Mouse (Mus musculus) leukemia stem cell, adult 10-12 weeks (primary cell): ENCODE data around the gene Cyba. TPM values are rescaled to one million over a fixed set of nuclear protein-coding genes. Genes with fewer than 3 reads are reported as not detected.

Experiments
- polyA plus RNA-seq: library from polyadenylated mRNA; stranded (reverse); fragments of >175 nt; gene quantifications from 2 replicates; pipeline ENCODE4 v1.2.3, GENCODE M21; 2012; ENCODE audit warnings: low replicate concordance

The Cyba gene
- 241 and 437 TPM in 2 replicates for polyA plus RNA-seq

GRCm38 (mm10) chr8:122432443-122433268 lies at the start of gene Cyba:
Gene Cyba (minus strand): TSS chr8:122432930.

GRCm38 (mm10) chr8:122475580-122476320 lies 43.0 kb upstream of the Cyba start, which contains the start of the genes Rnf166 and Ctu2:
Gene Rnf166 (minus strand): TSS chr8:122476064.
Gene Ctu2 (plus strand): TSS chr8:122476143.

GRCm38 (mm10) chr8:122460524-122461472 lies 28.1 kb upstream of the Cyba start, which contains the start of gene Snai3:
Gene Snai3 (minus strand): TSS chr8:122460733.

GRCm38 (mm10) chr8:122443262-122444006 lies 10.7 kb upstream of the Cyba start, which contains the start of gene Mvd:
Gene Mvd (minus strand): TSS chr8:122443422.

GRCm38 (mm10) chr8:122421376-122422070 lies 11.2 kb downstream of the Cyba start, which contains the start of gene Il17c:
Gene Il17c (plus strand): TSS chr8:122422020.

GRCm38 (mm10) chr8:122376365-122377231 lies 56.1 kb downstream of the Cyba start, which contains the start of gene Zc3h18:
Gene Zc3h18 (plus strand): TSS chr8:122376609.

Other genes starting within 250 kb of the Cyba start
- gene Zfpm1, start 150.8 kb downstream of the Cyba start, polyA plus RNA-seq, result 1,742 and 2,184 TPM in 2 replicates
- not detected in 2 replicates for gene Trhr2, start 72.2 kb downstream of the Cyba start, polyA plus RNA-seq
- gene Zc3h18, start 56.3 kb downstream of the Cyba start, polyA plus RNA-seq, result 91.5 and 120 TPM in 2 replicates
- 0.27 TPM in 1 of 2 replicates, not detected in the other for gene Il17c, start 10.9 kb downstream of the Cyba start, polyA plus RNA-seq
- 7.4 and 8.7 TPM in 2 replicates for gene Mvd, start 10.5 kb upstream of the Cyba start, polyA plus RNA-seq
- gene Snai3, start 27.8 kb upstream of the Cyba start, polyA plus RNA-seq, result 0.42 and 0.59 TPM in 2 replicates
- gene Rnf166, start 43.1 kb upstream of the Cyba start, polyA plus RNA-seq, result 16.7 and 27.1 TPM in 2 replicates
- gene Ctu2, start 43.2 kb upstream of the Cyba start, polyA plus RNA-seq, result 35.6 and 52.9 TPM in 2 replicates
- gene Piezo1, start 118.4 kb upstream of the Cyba start, polyA plus RNA-seq, result 144 and 175 TPM in 2 replicates
- 618 and 659 TPM in 2 replicates for gene Cdt1, start 135.1 kb upstream of the Cyba start, polyA plus RNA-seq
- gene Aprt, start 144.0 kb upstream of the Cyba start, polyA plus RNA-seq, result 73.2 and 246 TPM in 2 replicates
- 2.4 and 8.2 TPM in 2 replicates for gene Galns, start 178.5 kb upstream of the Cyba start, polyA plus RNA-seq
- gene Trappc2l, start 178.7 kb upstream of the Cyba start, polyA plus RNA-seq, result 1.6 TPM in 1 of 2 replicates, not detected in the other
- not detected in 2 replicates for gene Pabpn1l, start 189.8 kb upstream of the Cyba start, polyA plus RNA-seq